Mouse (Mus musculus) erythroblast, embryonic 14.5 days (primary cell): Measurements from ENCODE around the gene Ninj1. TPM values are rescaled to one million over a fixed set of nuclear protein-coding genes. Genes with fewer than 3 reads are reported as not detected.

Experiments used
- H3K27me3 ChIP-seq: 2 replicates; pipeline ENCODE4 v1.6.1; 2012; ENCODE audit warnings: inconsistent platforms; ENCODE audit not compliant: control insufficient read depth
- H3K36me3 ChIP-seq: 2 replicates; pipeline ENCODE4 v1.6.1; 2012; ENCODE audit warnings: mild to moderate bottlenecking, inconsistent platforms; ENCODE audit not compliant: control insufficient read depth
- H3K4me1 ChIP-seq: 2 replicates; pipeline ENCODE4 v1.6.1; 2012; ENCODE audit warnings: inconsistent platforms; ENCODE audit not compliant: control insufficient read depth
- H3K4me3 ChIP-seq: replicated peaks from 2 replicates; pipeline ENCODE3; 2012; ENCODE audit warnings: moderate library complexity, mild to moderate bottlenecking, inconsistent platforms
- H3K9me3 ChIP-seq: 2 replicates; pipeline ENCODE4 v1.6.1; 2012; ENCODE audit warnings: low read length, inconsistent platforms, mixed read lengths; ENCODE audit not compliant: control insufficient read depth
- GATA1 ChIP-seq: IDR thresholded peaks from 2 replicates; pipeline ENCODE4 v1.6.1; 2012; ENCODE audit warnings: low read length, inconsistent platforms, mixed read lengths
- TAL1 ChIP-seq: IDR thresholded peaks from 3 replicates; pipeline ENCODE4 v1.6.1; 2012; ENCODE audit warnings: low read length, inconsistent platforms, mixed read lengths
- polyA plus RNA-seq: library from polyadenylated mRNA; stranded (reverse); fragments of >175 nt; gene quantifications from 2 replicates; pipeline ENCODE4 v1.2.3, GENCODE M21; 2012

The Ninj1 gene
- polyA plus RNA-seq, 1 experiment = 1.9 TPM

DNA sequence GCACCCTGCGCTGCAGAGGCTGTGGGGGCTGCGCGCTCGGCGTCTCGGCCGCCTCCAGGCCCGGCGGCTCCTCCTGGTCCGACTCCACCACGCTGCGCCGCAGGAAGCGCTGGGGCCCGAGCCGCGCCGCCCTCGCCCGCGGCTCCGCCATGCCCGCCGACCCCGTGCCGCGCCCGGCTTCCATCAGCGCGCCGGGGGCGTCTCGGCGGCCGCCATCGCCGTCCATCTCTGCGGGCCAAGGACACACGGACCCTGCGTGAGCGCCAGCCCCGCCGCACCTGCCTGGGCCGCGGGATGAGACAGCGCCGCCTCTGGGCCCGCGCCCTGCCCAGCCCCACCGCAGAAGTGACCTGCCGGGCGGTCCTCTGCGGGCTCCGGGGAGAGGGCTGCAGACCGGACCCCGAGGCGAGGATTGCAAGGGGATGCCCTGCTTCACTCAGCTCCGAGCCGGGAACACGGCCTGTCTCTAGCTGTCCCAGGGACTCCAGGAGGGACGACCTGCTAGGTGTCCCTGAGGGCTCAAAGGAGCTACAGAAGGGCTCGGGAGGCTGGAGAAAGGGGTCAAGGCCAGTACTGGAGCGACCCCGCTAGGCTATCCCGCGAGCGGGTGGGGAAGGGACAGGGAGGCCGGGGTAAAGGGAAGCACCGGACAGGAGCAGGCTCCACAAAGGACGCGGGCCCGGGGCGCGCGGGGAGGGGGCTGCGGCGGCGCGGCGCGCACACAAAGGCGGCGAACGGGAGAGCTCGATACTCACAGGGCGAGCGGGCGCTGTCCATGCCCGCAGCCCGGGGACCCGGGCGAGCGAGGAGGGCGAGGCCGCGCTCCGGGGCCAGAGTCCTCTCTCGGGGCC, 40.1 kb upstream of the Ninj1 start:
- peaks cover 2% of the 10 kb centered on the region; the same call in 1 of the 2 replicates for H3K9me3 ChIP-seq
- peaks cover 7% of the 10 kb centered on the region for H3K4me1 ChIP-seq
- H3K4me3 ChIP-seq = peak overlapping the region; percentile 51
- no peaks in the 10 kb centered on the region for H3K36me3 ChIP-seq
- TF ChIP-seq TAL1 = no peak
- TF ChIP-seq GATA1 = no peak
- peaks cover 57% of the 10 kb centered on the region for H3K27me3 ChIP-seq

DNA sequence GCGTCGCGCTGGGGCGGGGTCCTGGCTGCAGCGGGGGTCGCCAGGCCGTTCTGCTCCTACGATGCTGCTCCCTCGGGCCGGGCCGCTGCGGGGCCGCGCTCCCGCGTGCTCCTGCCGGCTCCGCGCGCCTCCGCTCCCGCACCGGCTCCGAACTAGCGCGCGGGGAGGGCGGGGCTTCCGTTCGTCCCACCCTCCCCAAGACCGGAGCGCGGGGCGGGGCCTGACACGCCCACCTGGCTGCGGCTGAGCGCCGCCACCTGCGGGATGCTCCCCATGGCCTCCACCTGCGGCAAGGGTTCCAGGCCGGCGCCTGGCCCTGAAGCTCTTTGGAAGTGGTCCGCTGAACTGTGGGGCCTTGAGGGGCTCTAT, 39.4 kb upstream of the Ninj1 start, which contains the start of gene Wnk2:
TSS of gene Wnk2 (minus strand) at position 157 of the 369 bp plus-strand sequence.
- H3K4me3 ChIP-seq = peak within 1 kb of the TSS; percentile 51
- H3K9me3 ChIP-seq = peaks cover 2% of the 10 kb centered on the region; the same call in 1 of the 2 replicates
- H3K36me3 ChIP-seq = no peaks in the 10 kb centered on the region
- H3K27me3 ChIP-seq = peaks cover 57% of the 10 kb centered on the region
- TF ChIP-seq TAL1 = no peak
- peaks cover 7% of the 10 kb centered on the region for H3K4me1 ChIP-seq

DNA sequence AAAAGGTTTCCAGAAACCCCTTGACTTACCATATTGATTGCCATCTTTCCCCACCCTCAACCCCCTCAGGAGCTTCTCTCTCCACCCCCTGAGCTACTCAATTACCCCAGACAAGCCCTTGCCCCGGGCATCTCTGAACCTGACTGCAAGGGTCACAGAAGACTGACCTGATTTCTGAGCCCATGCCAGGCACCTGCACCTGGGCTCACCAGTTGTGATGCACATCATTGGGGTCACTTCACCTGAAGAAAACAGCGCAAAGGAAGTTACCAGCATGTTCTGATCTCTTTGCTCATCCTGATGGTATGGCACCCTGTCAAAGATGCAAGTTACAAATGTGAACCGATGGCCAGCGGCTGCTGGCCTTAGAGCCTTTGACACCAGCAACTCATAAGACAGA, 38.6 kb upstream of the Ninj1 start:
- Histone ChIP-seq H3K9me3 (peaks cover 2% of the 10 kb centered on the region; the same call in 1 of the 2 replicates), H3K36me3 (no peaks in the 10 kb centered on the region), H3K4me3 (no peak overlapping the region), H3K4me1 (peaks cover 7% of the 10 kb centered on the region), H3K27me3 (peaks cover 57% of the 10 kb centered on the region)
- TF ChIP-seq GATA1 (no peak), TAL1 (no peak)

DNA sequence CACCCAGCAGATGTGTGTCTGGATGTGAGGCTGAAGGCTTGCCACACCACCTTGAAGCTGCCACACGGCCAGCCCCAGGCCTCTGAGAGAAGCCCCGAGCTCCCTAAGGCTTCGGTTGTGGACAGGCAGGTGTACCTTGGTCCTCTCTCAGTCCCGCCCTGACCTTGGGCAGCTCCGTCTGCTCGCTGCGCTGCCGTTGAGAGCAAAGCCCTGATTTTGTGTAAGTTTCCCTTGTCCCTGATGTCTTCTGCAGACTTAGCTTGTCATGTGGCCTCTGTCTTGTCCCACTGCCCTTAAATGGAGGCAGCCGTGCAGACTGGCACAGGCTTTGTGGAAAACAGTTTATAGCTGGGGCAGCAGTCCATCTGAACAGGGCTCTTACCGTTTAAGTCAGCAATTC, 33.3 kb upstream of the Ninj1 start:
- H3K27me3 ChIP-seq = peaks cover 9% of the 10 kb centered on the region
- TF ChIP-seq GATA1 = no peak
- no peaks in the 10 kb centered on the region for H3K4me1 ChIP-seq
- peaks cover 5% of the 10 kb centered on the region for H3K9me3 ChIP-seq
- H3K4me3 ChIP-seq = no peak overlapping the region
- no peaks in the 10 kb centered on the region for H3K36me3 ChIP-seq

DNA sequence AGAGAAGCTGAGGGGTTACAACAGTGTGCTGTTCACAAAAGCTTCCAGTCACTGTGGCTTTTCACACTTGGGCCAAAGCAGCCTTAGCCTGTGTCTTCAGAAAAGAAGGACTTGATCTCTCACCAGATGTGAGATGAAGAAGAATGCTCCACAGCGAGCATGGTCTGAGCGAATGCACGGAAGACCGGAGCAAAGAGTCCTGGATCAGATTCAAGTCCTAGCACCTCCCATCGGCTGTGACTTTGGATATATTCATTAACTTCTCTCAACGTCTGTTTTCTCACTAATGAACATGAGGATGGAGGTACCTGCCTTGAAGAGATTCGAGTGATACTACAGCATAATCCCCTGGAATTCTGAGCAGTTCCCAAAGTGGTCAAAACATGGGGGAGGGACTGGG, 32.7 kb upstream of the Ninj1 start:
- peaks cover 3% of the 10 kb centered on the region for H3K27me3 ChIP-seq
- no peaks in the 10 kb centered on the region for H3K36me3 ChIP-seq
- TF ChIP-seq GATA1 (no peak), TAL1 (no peak)

DNA sequence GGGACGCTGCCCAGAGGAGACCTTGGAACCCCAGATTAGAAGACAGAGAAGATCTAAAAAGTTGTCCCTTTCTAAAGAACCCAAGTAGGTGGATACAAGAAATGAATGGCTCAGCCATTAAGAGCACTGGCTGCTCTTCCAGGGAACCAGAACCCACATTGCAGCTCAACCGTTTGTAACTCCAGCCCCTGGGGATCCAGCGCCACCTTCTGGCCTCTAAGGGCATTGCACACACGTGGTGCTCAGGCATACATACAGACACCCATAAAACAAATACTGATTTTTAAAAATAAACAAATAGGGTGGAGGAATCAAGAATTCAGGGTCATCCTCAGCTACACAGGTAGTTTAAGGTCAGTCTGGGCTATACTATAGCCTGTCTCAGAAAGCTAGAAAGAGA, 30.6 kb upstream of the Ninj1 start:
- H3K27me3 ChIP-seq = no peaks in the 10 kb centered on the region
- H3K36me3 ChIP-seq = no peaks in the 10 kb centered on the region
- peaks cover 5% of the 10 kb centered on the region for H3K9me3 ChIP-seq
- no peak overlapping the region for H3K4me3 ChIP-seq
- no peaks in the 10 kb centered on the region for H3K4me1 ChIP-seq
- TF ChIP-seq TAL1 = no peak
- no peak for TF ChIP-seq GATA1

More for the DNA sequence above, 32.7 kb upstream of the Ninj1 start:
- H3K4me3 ChIP-seq = no peak overlapping the region
- H3K4me1 ChIP-seq = no peaks in the 10 kb centered on the region
- H3K9me3 ChIP-seq = peaks cover 5% of the 10 kb centered on the region

DNA sequence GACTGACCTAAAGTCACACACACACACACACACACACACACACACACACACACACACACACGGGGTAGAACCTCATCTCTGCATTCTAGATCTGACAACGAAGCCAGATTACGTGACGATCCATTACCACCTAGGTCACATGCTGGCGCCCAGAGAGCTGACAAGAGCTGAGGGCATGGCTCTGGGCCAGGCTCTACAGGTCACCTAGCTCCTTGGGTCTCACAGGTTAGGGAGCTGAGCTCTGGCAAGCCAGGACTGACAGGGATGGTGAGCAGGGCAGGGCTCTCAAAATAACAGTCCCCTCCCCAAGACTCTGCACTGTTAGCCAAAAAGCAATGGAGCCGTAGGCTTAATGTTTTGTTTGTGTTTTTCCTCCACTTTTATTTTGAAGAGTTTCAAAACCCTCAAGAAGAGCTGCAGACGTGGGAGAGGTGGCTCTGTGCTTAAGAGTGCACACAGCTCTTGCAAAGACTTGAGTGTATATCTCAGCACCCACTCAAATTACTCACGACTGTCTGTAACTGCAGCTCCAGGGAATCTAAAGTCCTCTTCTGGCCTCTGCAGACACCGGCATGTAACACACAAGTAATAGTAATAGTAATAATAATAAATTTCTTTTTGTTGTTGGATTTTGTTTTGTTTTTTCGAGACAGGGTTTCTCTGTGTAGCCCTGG, 29.1 kb upstream of the Ninj1 start:
- TF ChIP-seq GATA1 = no peak
- TF ChIP-seq TAL1 = no peak
- Histone ChIP-seq H3K4me1 (no peaks in the 10 kb centered on the region), H3K9me3 (peaks cover 5% of the 10 kb centered on the region), H3K36me3 (no peaks in the 10 kb centered on the region), H3K4me3 (no peak overlapping the region), H3K27me3 (peaks cover 3% of the 10 kb centered on the region)

DNA sequence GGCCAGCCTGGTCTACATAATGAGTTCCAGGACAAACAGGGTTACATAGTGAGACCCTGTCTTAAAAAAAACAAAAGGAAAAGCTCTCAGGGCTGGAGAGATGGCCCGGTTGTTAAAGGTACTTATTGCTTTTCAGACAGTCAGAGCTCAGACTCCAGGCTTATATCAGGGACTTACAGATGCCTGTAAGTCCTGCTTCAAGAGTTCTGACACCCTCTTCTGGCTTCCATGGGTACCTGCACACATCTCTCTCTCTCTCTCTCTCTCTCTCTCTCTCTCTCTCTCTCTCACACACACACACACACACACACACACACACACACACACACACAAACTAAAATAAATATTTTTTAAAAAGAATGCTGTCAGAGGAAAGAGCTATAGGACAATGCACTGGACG, 26.0 kb upstream of the Ninj1 start:
- peaks cover 5% of the 10 kb centered on the region for H3K9me3 ChIP-seq
- TF ChIP-seq GATA1 = no peak
- no peaks in the 10 kb centered on the region for H3K4me1 ChIP-seq
- no peak overlapping the region for H3K4me3 ChIP-seq
- peaks cover 3% of the 10 kb centered on the region for H3K27me3 ChIP-seq
- H3K36me3 ChIP-seq = no peaks in the 10 kb centered on the region

DNA sequence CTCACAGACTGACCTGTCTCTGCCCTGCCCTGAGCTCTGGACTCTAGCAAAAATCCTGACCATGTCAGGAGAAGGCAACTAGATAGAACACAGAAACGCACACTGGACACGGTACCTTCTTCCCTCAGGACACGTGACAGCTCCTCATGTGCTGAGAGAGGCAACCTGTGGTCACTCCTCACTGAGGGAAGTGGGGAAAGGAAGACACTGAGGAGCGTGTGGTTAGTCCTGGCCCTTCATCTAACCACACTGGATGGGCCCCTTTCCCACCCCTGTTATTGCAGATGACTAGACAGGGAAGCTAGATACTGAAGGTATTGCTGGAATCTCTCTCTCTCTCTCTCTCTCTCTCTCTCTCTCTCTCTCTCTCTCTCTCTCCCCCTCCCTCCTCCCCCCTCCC, 24.6 kb upstream of the Ninj1 start:
- TF ChIP-seq TAL1 (no peak), GATA1 (no peak)
- Histone ChIP-seq H3K36me3 (no peaks in the 10 kb centered on the region), H3K27me3 (peaks cover 3% of the 10 kb centered on the region), H3K4me1 (no peaks in the 10 kb centered on the region), H3K4me3 (no peak overlapping the region), H3K9me3 (no peaks in the 10 kb centered on the region)
